Mouse (Mus musculus) adrenal gland, adult (tissue): ENCODE measurements around the gene Castor2.

Experiments
- DNase-seq, 2 experiments: peaks; one replicate each; pipeline ENCODE4 v3.0.0; 2022 to 2023; ENCODE audit warnings: low spot score in 1 of 2; ENCODE audit not compliant: inconsistent age in 2 of 2

The Castor2 gene

GRCm38 (mm10) chr5:134148153-134148552 is 48.6 kb downstream of the Castor2 start:
- no peak for DNase-seq

DNA sequence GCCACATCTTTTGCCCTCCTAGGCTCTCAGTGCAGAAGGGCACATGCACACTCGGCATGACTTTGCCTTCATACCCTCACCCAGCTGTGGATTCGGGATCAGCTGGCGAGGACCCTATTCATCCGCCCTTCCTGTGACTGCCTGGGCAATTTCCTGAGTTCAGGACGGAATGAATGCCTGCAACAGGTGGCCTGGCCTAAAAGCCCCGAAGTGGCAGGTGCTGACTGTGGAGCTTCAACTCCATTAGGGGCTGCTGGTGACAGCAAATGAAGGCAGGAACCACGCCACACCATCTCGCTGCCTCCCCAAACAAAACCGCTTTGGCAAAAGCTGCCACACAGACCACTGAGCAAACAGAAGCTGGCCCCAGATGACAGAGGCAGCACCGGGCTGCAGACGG is 52.4 kb downstream of the Castor2 start:
- DNase-seq, result no peak

GRCm38 (mm10) chr5:134155916-134156466 is 56.5 kb downstream of the Castor2 start:
- no peak for DNase-seq

GRCm38 (mm10) chr5:134164688-134165087 is 65.2 kb downstream of the Castor2 start:
- peak; percentile 82 to 90 for DNase-seq

GRCm38 (mm10) chr5:134166642-134167041 is 67.1 kb downstream of the Castor2 start:
- DNase-seq, result no peak

DNA sequence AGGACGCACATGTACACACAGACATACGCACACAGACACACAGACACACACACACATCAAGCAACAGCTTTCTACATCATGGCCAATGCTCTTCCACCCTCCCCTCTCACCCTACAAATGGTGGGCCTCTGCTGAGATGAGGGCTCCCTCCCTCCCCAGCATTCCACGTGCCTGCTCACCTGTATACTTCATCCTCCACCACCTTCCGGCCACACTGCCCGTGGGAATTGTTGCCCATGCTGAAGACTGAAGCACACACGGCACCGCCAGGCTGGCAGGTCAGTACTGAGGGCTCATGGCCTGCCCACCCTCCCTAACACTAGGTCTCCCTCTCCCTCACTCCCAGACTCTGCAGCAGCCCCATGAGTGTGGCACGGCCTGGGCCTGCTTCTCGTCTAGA is 68.5 kb downstream of the Castor2 start:
- DNase-seq, result no peak

GRCm38 (mm10) chr5:134169231-134169630 is 69.7 kb downstream of the Castor2 start:
- DNase-seq, result no peak

GRCm38 (mm10) chr5:134170167-134170566 is 70.7 kb downstream of the Castor2 start:
- DNase-seq, result no peak

DNA sequence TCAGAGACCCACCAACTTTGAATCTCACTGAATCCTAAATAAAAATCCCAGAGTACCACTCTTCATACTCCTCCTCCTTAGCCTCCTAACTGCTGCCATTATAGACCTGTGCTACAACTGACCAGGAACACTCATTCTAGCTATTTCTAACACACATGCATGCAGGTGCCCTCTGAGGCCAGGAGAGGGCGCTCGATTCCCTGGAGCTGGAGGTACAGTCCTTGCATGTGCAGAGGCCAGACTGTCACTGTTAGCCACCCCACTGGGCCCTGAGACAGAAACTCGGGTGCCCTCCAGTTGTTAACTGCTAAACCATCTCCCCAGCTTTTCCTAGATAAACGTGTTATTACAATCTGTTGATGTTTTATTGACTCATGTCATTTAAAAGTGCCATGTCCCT is 73.7 kb downstream of the Castor2 start:
- DNase-seq, result peak in 1 of 2 experiments; percentile 73

DNA sequence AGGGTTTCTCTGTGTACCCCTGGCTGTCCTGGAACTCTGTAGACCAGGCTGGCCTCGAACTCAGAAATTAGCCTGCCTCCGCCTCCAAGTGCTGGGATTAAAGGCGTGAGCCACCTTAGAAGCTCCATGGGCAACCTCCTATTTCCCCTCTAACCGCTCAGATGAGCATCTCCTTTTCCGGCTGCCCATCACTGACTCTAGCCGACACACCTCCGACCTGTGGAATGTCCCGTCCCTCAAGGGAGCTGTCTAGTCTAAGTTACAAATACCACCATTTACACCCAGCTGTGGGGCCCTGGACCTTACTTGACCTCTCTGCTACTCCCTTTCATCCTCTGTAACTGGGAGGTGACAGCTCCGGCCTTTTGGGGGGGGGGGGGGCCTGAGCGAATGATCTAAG is 76.2 kb downstream of the Castor2 start:
- DNase-seq, result peak; percentile 38 to 69

DNA sequence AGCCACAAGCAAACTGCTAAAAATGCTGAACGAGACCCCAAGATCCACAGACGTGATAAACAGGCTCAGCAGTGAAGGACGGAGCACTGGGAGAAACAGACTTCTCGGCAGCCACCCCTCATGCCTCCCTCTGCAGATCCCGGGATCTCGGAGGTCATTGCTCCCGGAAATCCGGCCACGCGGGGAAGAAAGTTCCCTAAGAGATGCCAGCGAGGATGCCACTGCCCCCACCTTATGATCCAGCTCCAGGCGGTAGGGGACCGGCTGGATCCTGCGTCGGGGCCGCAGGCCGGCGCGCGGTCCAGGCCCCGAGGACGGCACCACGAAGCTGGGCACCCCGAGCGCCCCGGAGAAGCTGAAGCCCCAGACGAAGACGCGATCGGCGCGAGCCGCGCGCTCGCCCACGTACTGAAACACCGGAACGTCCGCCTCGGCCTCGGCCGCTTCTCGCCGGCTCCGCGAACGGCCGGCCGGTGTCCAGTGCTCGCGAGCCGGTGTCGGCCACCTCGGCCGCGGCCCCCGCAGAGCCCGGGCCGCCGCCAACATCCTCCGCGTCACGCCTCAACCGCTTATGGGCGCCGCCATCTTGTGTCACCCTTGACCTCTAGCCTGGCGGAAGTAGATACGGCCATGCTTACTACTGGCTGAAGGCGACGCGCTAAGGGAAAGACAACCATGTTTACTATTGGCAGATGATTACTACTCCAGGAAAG is 76.8 kb downstream of the Castor2 start, which contains the start of gene Rcc1l:
Gene Rcc1l (minus strand): TSS at position 606 of the 713 bp plus-strand sequence.
- peak; percentile 87 to 94 for DNase-seq

DNA sequence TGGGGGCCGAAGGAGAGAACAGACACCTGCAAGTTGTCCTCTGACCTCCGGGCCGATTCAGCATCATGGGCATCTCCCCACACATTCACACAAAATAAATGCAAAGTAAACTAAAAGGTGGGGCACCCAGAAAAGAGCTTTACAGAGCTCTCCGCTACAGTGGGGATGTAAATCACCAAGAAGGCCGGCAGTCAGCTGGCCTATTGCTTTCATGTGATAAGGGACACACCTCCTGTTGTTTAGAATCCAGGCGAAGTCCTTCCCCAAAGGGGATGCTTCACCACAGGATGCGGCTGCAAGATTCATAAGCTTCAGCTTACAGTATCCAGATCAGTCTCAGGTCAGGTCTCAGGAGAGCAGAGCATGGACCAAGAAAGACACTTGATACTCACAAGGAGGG is 79.0 kb downstream of the Castor2 start:
- no peak for DNase-seq

- peak; percentile 76 to 94 for DNase-seq
Measured at GRCm38 (mm10) chr5:134179871-134180270, 80.4 kb downstream of the Castor2 start.

- peak in 1 of 2 experiments; percentile 55 for DNase-seq
Measured at GRCm38 (mm10) chr5:134182172-134182571, 82.7 kb downstream of the Castor2 start.

- DNase-seq, result peak; percentile 67 to 84
Measured at GRCm38 (mm10) chr5:134182735-134183134, 83.2 kb downstream of the Castor2 start.

GRCm38 (mm10) chr5:134183162-134183561 is 83.7 kb downstream of the Castor2 start:
- DNase-seq, result peak in 1 of 2 experiments; percentile 67

DNA sequence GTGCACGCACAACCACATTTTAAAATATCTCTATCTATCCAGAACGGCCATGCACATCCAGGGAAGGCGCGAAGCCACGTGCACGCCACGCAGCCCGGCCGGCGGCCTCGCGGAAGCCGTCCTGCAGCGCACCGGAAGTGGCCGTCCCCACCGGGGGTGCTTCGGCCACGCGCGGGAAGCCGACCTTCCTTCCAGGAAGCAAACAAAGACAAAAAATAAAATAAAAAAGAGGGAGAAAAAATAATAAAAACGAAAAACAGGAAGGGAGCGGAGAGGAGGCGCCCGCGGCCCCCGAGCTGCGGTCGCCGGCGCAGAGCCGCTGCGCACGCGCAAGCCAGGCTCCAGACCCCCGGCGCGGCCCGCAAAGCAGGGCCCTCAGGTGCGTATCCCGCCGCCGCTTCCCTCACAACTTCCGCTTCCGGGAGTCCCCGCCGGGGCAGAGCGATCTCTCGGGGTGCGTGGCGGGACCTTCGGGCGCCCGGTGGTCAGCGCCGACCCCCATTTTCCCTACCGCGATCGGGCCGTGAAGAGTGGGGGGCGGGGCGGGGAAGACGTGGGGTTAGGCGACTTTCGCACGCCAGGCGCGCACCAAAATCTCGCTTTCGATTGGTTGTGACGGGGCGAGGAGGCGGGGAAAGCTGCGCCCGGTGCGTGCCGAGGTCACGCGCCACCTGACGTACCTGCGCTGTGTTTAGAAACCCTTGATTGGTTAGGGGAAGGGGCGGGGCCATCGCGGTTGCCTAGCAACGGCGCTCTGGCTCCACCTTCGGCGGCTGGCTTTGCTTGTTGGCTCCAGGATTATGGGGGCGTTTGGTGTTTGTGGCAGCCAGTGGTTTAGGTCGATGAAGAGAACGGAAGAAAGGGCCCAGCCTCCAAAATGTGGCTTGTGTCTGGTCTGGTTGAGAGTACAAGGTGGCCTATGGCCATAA is 84.6 kb downstream of the Castor2 start, which contains the start of gene Gtf2ird2:
Gene Gtf2ird2 (plus strand): TSS at position 140 of the 929 bp plus-strand sequence.
- DNase-seq, result peak; percentile 99

GRCm38 (mm10) chr5:134186059-134186458 is 86.5 kb downstream of the Castor2 start:
- DNase-seq, result no peak

DNA sequence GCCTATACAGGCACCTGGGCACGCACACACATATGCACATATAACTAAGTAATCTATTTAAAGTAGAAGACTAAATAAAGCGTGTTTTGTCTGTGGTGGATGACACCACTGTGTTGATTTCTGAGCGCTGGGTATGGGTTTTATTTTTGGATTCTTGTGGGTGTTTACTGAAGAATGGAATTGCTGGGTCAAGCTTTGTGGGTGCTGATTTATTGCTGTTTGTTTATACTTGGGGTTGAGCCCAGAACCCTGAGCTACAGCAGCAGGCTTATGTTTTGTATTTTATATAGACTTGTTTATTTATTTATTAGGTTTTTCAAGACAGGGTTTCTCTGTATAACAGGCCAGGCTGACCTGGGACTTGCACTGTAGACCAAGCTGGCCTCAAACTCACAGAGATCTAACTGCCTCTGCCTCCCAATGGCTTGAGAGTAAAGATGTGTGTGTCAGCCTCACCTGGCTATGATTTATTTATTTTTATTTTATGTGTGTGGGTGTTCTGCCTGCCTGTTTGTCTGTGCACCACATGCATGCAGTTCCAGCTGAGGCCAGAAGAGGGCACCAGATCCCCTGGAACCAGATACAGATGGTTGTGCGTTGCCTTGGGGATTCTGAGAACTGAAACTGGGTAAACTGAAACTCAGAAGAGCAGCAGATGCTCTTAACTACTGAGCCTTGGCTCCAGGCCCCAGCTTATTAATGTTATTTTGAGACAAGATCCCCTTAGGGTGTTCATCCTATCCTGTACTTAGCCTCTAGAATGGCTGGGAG is 87.6 kb downstream of the Castor2 start:
- peak; percentile 53 to 82 for DNase-seq

- DNase-seq, result no peak
Measured at GRCm38 (mm10) chr5:134188571-134188970, 89.1 kb downstream of the Castor2 start.

GRCm38 (mm10) chr5:134193664-134194063 is 94.2 kb downstream of the Castor2 start:
- DNase-seq, result no peak
